Mouse (Mus musculus) embryo, embryonic 9.5 days (tissue): ENCODE data around the gene Ddhd1.

Experiments used
- DNase-seq: peaks from one replicate; pipeline ENCODE4 v3.0.0-alpha.2; 2017; ENCODE audit errors: extremely low spot score

Gene Ddhd1

GRCm38 (mm10) chr14:45644786-45645185, 13.2 kb downstream of the Ddhd1 start:
- DNase-seq, result no peak

GRCm38 (mm10) chr14:45644202-45644601, 13.7 kb downstream of the Ddhd1 start:
- no peak for DNase-seq

GRCm38 (mm10) chr14:45643461-45643860, 14.5 kb downstream of the Ddhd1 start:
- no peak for DNase-seq

GRCm38 (mm10) chr14:45642795-45643194, 15.1 kb downstream of the Ddhd1 start:
- DNase-seq, result no peak

GRCm38 (mm10) chr14:45642217-45642616, 15.7 kb downstream of the Ddhd1 start:
- DNase-seq, result no peak

- no peak for DNase-seq
Measured at GRCm38 (mm10) chr14:45638717-45639116, 19.2 kb downstream of the Ddhd1 start.

- no peak for DNase-seq
Measured at GRCm38 (mm10) chr14:45635496-45635895, 22.4 kb downstream of the Ddhd1 start.

- DNase-seq, result no peak
Measured at GRCm38 (mm10) chr14:45632756-45633537, 25.0 kb downstream of the Ddhd1 start.

- no peak for DNase-seq
Measured at GRCm38 (mm10) chr14:45630544-45630943, 27.4 kb downstream of the Ddhd1 start.

GRCm38 (mm10) chr14:45629938-45630337, 28.0 kb downstream of the Ddhd1 start:
- DNase-seq, result no peak

GRCm38 (mm10) chr14:45618351-45618750, 39.6 kb downstream of the Ddhd1 start:
- no peak for DNase-seq

- DNase-seq, result no peak
Measured at GRCm38 (mm10) chr14:45616526-45616925, 41.4 kb downstream of the Ddhd1 start.

GRCm38 (mm10) chr14:45615776-45616175, 42.2 kb downstream of the Ddhd1 start:
- no peak for DNase-seq

GRCm38 (mm10) chr14:45614822-45615221, 43.1 kb downstream of the Ddhd1 start:
- no peak for DNase-seq

GRCm38 (mm10) chr14:45614406-45614805, 43.5 kb downstream of the Ddhd1 start:
- no peak for DNase-seq

- DNase-seq, result no peak
Measured at GRCm38 (mm10) chr14:45611654-45612053, 46.3 kb downstream of the Ddhd1 start.

GRCm38 (mm10) chr14:45602002-45602401, 55.9 kb downstream of the Ddhd1 start:
- DNase-seq, result no peak

GRCm38 (mm10) chr14:45600587-45600986, 57.4 kb downstream of the Ddhd1 start:
- DNase-seq, result no peak

GRCm38 (mm10) chr14:45597855-45598254, 60.1 kb downstream of the Ddhd1 start:
- no peak for DNase-seq

- no peak for DNase-seq
Measured at GRCm38 (mm10) chr14:45593261-45593660, 64.7 kb downstream of the Ddhd1 start.

- no peak for DNase-seq
Measured at GRCm38 (mm10) chr14:45588403-45588802, 69.5 kb downstream of the Ddhd1 start.

- no peak for DNase-seq
Measured at GRCm38 (mm10) chr14:45587536-45587935, 70.4 kb downstream of the Ddhd1 start.

- no peak for DNase-seq
Measured at GRCm38 (mm10) chr14:45583494-45584027, 74.4 kb downstream of the Ddhd1 start.
